Mouse (Mus musculus): ENCODE results near the gene AU018091.
"Not testable (repeated sequence)": the region's sequence is repeated elsewhere in the genome, so short reads cannot be mapped to it uniquely, and the experiment has no call there.

Gene AU018091

GRCm38 (mm10) chr7:3166270-3166669, 2.7 kb downstream of the AU018091 start:
- DNase-seq (ENCODE audit: extremely low spot score): no peak

- no peak for DNase-seq (ENCODE audit: extremely low spot score)
Measured at GRCm38 (mm10) chr7:3164991-3165390, 4.0 kb downstream of the AU018091 start.

GRCm38 (mm10) chr7:3164381-3164780, 4.6 kb downstream of the AU018091 start:
- DNase-seq (ENCODE audit: extremely low spot score): no peak

- DNase-seq (ENCODE audit: extremely low spot score): no peak
Measured at GRCm38 (mm10) chr7:3150376-3150775, 18.6 kb downstream of the AU018091 start.

GRCm38 (mm10) chr7:3146072-3146471, 22.9 kb downstream of the AU018091 start:
- no peak for DNase-seq (ENCODE audit: extremely low spot score)

GRCm38 (mm10) chr7:3143329-3143728, 25.7 kb downstream of the AU018091 start:
- DNase-seq (ENCODE audit: extremely low spot score): no peak

GRCm38 (mm10) chr7:3135606-3136005, 33.4 kb downstream of the AU018091 start:
- DNase-seq (ENCODE audit: extremely low spot score): no peak

- no peak for DNase-seq (ENCODE audit: extremely low spot score)
Measured at GRCm38 (mm10) chr7:3134654-3135053, 34.3 kb downstream of the AU018091 start.

GRCm38 (mm10) chr7:3130342-3130741, 38.7 kb downstream of the AU018091 start:
- no peak for DNase-seq (ENCODE audit: extremely low spot score)

GRCm38 (mm10) chr7:3128564-3128963, 40.4 kb downstream of the AU018091 start:
- not testable (repeated sequence) for DNase-seq (ENCODE audit: extremely low spot score)

GRCm38 (mm10) chr7:3111193-3111592, 57.8 kb downstream of the AU018091 start:
- not testable (repeated sequence) for DNase-seq (ENCODE audit: extremely low spot score)

GRCm38 (mm10) chr7:3106516-3107077, 62.4 kb downstream of the AU018091 start:
- DNase-seq (ENCODE audit: extremely low spot score): not testable (repeated sequence)

Data from embryo, embryonic 9.5 days (tissue).